Mouse (Mus musculus) neural tube, embryonic 13.5 days (tissue): ENCODE measurements around the gene Mrm2. TPM values are rescaled to one million over a fixed set of nuclear protein-coding genes. Genes with fewer than 3 reads are reported as not detected.

Experiments used
- ATAC-seq: fragments of 200-750 bp; cut with Nextera tagmentation; 2 replicates; pipeline ENCODE4 v1.8.0; 2017; ENCODE audit warnings: low read depth, mild to moderate bottlenecking, moderate TSS enrichment, moderate library complexity
- H3K27ac ChIP-seq: fragments of 300-500 bp; sonication (generic); replicated peaks from 2 replicates; pipeline ENCODE4 v1.5.1; 2015; ENCODE audit warnings: moderate library complexity, mild to moderate bottlenecking, inconsistent platforms
- H3K27me3 ChIP-seq: fragments of 300-500 bp; sonication (generic); 2 replicates; pipeline ENCODE4 v1.6.1; 2015; ENCODE audit warnings: mild to moderate bottlenecking, inconsistent platforms
- H3K36me3 ChIP-seq: fragments of 300-500 bp; sonication (generic); 2 replicates; pipeline ENCODE4 v1.6.1; 2015; ENCODE audit warnings: mild to moderate bottlenecking, inconsistent platforms
- H3K4me1 ChIP-seq: fragments of 300-500 bp; sonication (generic); replicated peaks from 2 replicates; pipeline ENCODE4 v1.6.1; 2015; ENCODE audit warnings: inconsistent platforms
- H3K4me2 ChIP-seq: fragments of 300-500 bp; sonication (generic); 2 replicates; pipeline ENCODE4 v1.6.1; 2015; ENCODE audit warnings: inconsistent platforms, mild to moderate bottlenecking, moderate library complexity
- H3K4me3 ChIP-seq: fragments of 300-500 bp; sonication (generic); 2 replicates; pipeline ENCODE4 v1.5.1; 2015; ENCODE audit warnings: mild to moderate bottlenecking, inconsistent platforms
- H3K9ac ChIP-seq: fragments of 300-500 bp; sonication (generic); 2 replicates; pipeline ENCODE4 v1.6.1; 2015; ENCODE audit warnings: moderate library complexity, mild to moderate bottlenecking, inconsistent platforms
- H3K9me3 ChIP-seq: fragments of 300-500 bp; sonication (generic); 2 replicates; pipeline ENCODE4 v1.6.1; 2016; ENCODE audit warnings: inconsistent platforms
- WGBS: fragments of 180-500 bp; shearing (Covaris S2); methylation state at CpG from one replicate; pipeline ENCODE4 v1.1.7; 2015; 5-methylcytosine and 5-hydroxymethylcytosine counted together
- polyA plus RNA-seq: library from polyadenylated mRNA; unstranded; fragments of >200 nt; fragmentation: Nextera tagmentation; extraction: Ambion mirVana; gene quantifications from 2 replicates; pipeline ENCODE4 v1.2.1, GENCODE M21; 2015

The Mrm2 gene
- 16.7 and 18.8 TPM in 2 replicates for polyA plus RNA-seq

- WGBS, result 1% methylated on average over 39 of the region's 39 CpGs
- peak within 1 kb of the TSS; percentile 82 for H3K27ac ChIP-seq
Observed at GRCm38 (mm10) chr5:140331615-140332512, at the start of gene Mrm2. Gene Mrm2, minus strand, starts transcription at chr5:140331898.

GRCm38 (mm10) chr5:140381156-140381555, 49.5 kb upstream of the Mrm2 start:
- no peak overlapping the region for H3K4me3 ChIP-seq
- no peak overlapping the region for H3K4me2 ChIP-seq
- no peaks in the 10 kb centered on the region for H3K36me3 ChIP-seq
- H3K27ac ChIP-seq, result no peak overlapping the region
- no peak overlapping the region for H3K9ac ChIP-seq
- no peak for ATAC-seq
- WGBS, result 93% methylated on average over 7 of the region's 7 CpGs
- no peaks in the 10 kb centered on the region for H3K9me3 ChIP-seq
- H3K4me1 ChIP-seq, result peaks cover 7% of the 10 kb centered on the region; the same call in 1 of the 2 replicates
- H3K27me3 ChIP-seq, result no peaks in the 10 kb centered on the region

More at GRCm38 (mm10) chr5:140331615-140332512, at the start of gene Mrm2:
- peaks cover 30% of the 10 kb centered on the region for H3K36me3 ChIP-seq
- H3K4me3 ChIP-seq, result peak within 1 kb of the TSS; percentile 64
- peak within 1 kb of the TSS; percentile 92 for H3K4me2 ChIP-seq
- peak within 1 kb of the TSS; percentile 81 for H3K9ac ChIP-seq
- peak; percentile 83 for ATAC-seq
- H3K4me1 ChIP-seq, result peaks cover 19% of the 10 kb centered on the region
- H3K9me3 ChIP-seq, result no peaks in the 10 kb centered on the region
- no peaks in the 10 kb centered on the region for H3K27me3 ChIP-seq

- Histone ChIP-seq H3K4me3 (no peak overlapping the region), H3K36me3 (no peaks in the 10 kb centered on the region), H3K4me2 (no peak overlapping the region), H3K4me1 (peaks cover 17% of the 10 kb centered on the region), H3K27me3 (no peaks in the 10 kb centered on the region), H3K9me3 (no peaks in the 10 kb centered on the region), H3K9ac (no peak overlapping the region), H3K27ac (no peak overlapping the region)
- WGBS, result 83% methylated on average over 6 of the region's 6 CpGs
- ATAC-seq, result no peak
Observed at GRCm38 (mm10) chr5:140379299-140379698, 47.6 kb upstream of the Mrm2 start.

- no peaks in the 10 kb centered on the region for H3K9me3 ChIP-seq
- WGBS, result 93% methylated on average over 6 of the region's 6 CpGs
- no peaks in the 10 kb centered on the region for H3K36me3 ChIP-seq
- H3K4me3 ChIP-seq, result no peak overlapping the region
- H3K4me1 ChIP-seq, result peaks cover 19% of the 10 kb centered on the region; the same call in 1 of the 2 replicates
- ATAC-seq, result no peak
- no peaks in the 10 kb centered on the region for H3K27me3 ChIP-seq
- H3K9ac ChIP-seq, result no peak overlapping the region
- no peak overlapping the region for H3K27ac ChIP-seq
- H3K4me2 ChIP-seq, result no peak overlapping the region
Observed at GRCm38 (mm10) chr5:140378121-140378853, 46.6 kb upstream of the Mrm2 start.

- WGBS, result 89% methylated on average over 4 of the region's 4 CpGs
- no peak overlapping the region for H3K27ac ChIP-seq
- no peak overlapping the region for H3K9ac ChIP-seq
- H3K36me3 ChIP-seq, result no peaks in the 10 kb centered on the region
- H3K27me3 ChIP-seq, result no peaks in the 10 kb centered on the region
- no peak overlapping the region for H3K4me2 ChIP-seq
- ATAC-seq, result no peak
- H3K4me3 ChIP-seq, result no peak overlapping the region
- no peaks in the 10 kb centered on the region for H3K9me3 ChIP-seq
- peaks cover 22% of the 10 kb centered on the region; the same call in 1 of the 2 replicates for H3K4me1 ChIP-seq
Observed at GRCm38 (mm10) chr5:140375249-140375829, 43.6 kb upstream of the Mrm2 start.

- H3K9me3 ChIP-seq, result no peaks in the 10 kb centered on the region
- no peak for ATAC-seq
- H3K27ac ChIP-seq, result no peak overlapping the region
- WGBS, result 22% methylated on average over 3 of the region's 3 CpGs
- no peak overlapping the region for H3K4me3 ChIP-seq
- no peaks in the 10 kb centered on the region for H3K36me3 ChIP-seq
- no peak overlapping the region for H3K9ac ChIP-seq
- H3K27me3 ChIP-seq, result no peaks in the 10 kb centered on the region
- H3K4me1 ChIP-seq, result peaks cover 22% of the 10 kb centered on the region; the same call in 1 of the 2 replicates
- H3K4me2 ChIP-seq, result no peak overlapping the region
Observed at GRCm38 (mm10) chr5:140374226-140374625, 42.5 kb upstream of the Mrm2 start.

- H3K9me3 ChIP-seq, result no peaks in the 10 kb centered on the region
- H3K4me2 ChIP-seq, result no peak overlapping the region
- H3K36me3 ChIP-seq, result no peaks in the 10 kb centered on the region
- H3K27me3 ChIP-seq, result no peaks in the 10 kb centered on the region
- ATAC-seq, result no peak
- H3K4me3 ChIP-seq, result no peak overlapping the region
- no peak overlapping the region for H3K27ac ChIP-seq
- WGBS, result 76% methylated on average over 2 of the region's 2 CpGs
- peaks cover 22% of the 10 kb centered on the region; the same call in 1 of the 2 replicates for H3K4me1 ChIP-seq
- H3K9ac ChIP-seq, result no peak overlapping the region
Observed at GRCm38 (mm10) chr5:140373711-140374110, 42.0 kb upstream of the Mrm2 start.

- H3K27ac ChIP-seq, result no peak overlapping the region
- no peak for ATAC-seq
- WGBS, result 91% methylated on average over 3 of the region's 3 CpGs
- no peak overlapping the region for H3K9ac ChIP-seq
- no peak overlapping the region for H3K4me2 ChIP-seq
- H3K27me3 ChIP-seq, result no peaks in the 10 kb centered on the region
- no peaks in the 10 kb centered on the region for H3K36me3 ChIP-seq
- no peak overlapping the region for H3K4me3 ChIP-seq
- H3K4me1 ChIP-seq, result peaks cover 22% of the 10 kb centered on the region; the same call in 1 of the 2 replicates
- no peaks in the 10 kb centered on the region for H3K9me3 ChIP-seq
Observed at GRCm38 (mm10) chr5:140371671-140372070, 40.0 kb upstream of the Mrm2 start.

GRCm38 (mm10) chr5:140370446-140371254, 39.0 kb upstream of the Mrm2 start:
- H3K36me3 ChIP-seq, result no peaks in the 10 kb centered on the region
- H3K4me3 ChIP-seq, result no peak overlapping the region
- no peaks in the 10 kb centered on the region for H3K9me3 ChIP-seq
- H3K4me1 ChIP-seq, result peaks cover 22% of the 10 kb centered on the region; the same call in 1 of the 2 replicates
- 79% methylated on average over 6 of the region's 6 CpGs for WGBS
- H3K9ac ChIP-seq, result no peak overlapping the region
- H3K27ac ChIP-seq, result no peak overlapping the region
- ATAC-seq, result no peak
- no peaks in the 10 kb centered on the region for H3K27me3 ChIP-seq
- H3K4me2 ChIP-seq, result no peak overlapping the region

- peaks cover 14% of the 10 kb centered on the region; the same call in 1 of the 2 replicates for H3K4me1 ChIP-seq
- H3K27me3 ChIP-seq, result no peaks in the 10 kb centered on the region
- no peak overlapping the region for H3K27ac ChIP-seq
- H3K9ac ChIP-seq, result no peak overlapping the region
- H3K36me3 ChIP-seq, result no peaks in the 10 kb centered on the region
- no peaks in the 10 kb centered on the region for H3K9me3 ChIP-seq
- 89% methylated on average over 2 of the region's 2 CpGs for WGBS
- H3K4me2 ChIP-seq, result no peak overlapping the region
- ATAC-seq, result no peak
- H3K4me3 ChIP-seq, result no peak overlapping the region
Observed at GRCm38 (mm10) chr5:140369466-140369865, 37.8 kb upstream of the Mrm2 start.

GRCm38 (mm10) chr5:140368926-140369325, 37.2 kb upstream of the Mrm2 start:
- no peaks in the 10 kb centered on the region for H3K9me3 ChIP-seq
- no peak overlapping the region for H3K27ac ChIP-seq
- H3K9ac ChIP-seq, result no peak overlapping the region
- WGBS, result 95% methylated on average over 4 of the region's 4 CpGs
- peaks cover 9% of the 10 kb centered on the region; the same call in 1 of the 2 replicates for H3K4me1 ChIP-seq
- no peaks in the 10 kb centered on the region for H3K27me3 ChIP-seq
- no peak for ATAC-seq
- no peaks in the 10 kb centered on the region for H3K36me3 ChIP-seq
- no peak overlapping the region for H3K4me2 ChIP-seq
- H3K4me3 ChIP-seq, result no peak overlapping the region
